Mouse (Mus musculus): ENCODE data around the gene 6030452D12Rik.

The 6030452D12Rik gene

DNA sequence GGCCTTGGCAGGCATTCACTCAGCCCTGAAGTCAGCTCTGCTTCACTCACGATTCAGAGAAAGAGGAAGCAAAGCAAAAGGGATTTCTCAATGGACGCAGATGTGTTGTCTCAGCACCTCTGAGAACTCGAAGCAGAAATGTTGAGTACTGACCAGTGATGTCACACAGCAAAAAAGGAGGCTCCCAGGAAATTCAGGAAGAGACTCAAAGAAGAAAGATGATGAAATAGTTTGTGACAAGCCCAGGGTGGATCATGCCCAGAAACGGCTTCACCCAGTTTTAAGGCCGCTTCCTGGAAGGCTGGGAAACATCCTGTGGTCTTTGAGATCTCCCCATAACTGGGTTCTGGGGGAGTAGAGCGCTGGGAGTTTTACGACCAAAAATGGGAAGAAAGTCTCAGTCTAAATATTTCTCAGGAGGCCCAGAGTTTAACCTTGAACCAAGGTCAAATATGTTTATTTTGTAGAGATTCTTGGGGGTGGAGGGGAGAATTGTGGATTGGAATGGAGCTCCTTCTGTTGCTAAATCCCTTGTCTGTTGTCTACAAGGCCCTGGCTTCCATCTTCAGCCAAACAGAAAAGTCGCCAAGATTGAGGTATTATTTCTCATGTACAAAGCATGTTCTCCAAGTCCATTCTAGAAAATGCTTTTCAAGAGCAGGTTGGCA is at the start of gene 6030452D12Rik:
Gene 6030452D12Rik, plus strand, starts transcription at position 505 of the 668 bp plus-strand sequence.
- DNase-seq (ENCODE audit: low spot score in 2 of 2): peak in 1 of 2 experiments; percentile 15

DNA sequence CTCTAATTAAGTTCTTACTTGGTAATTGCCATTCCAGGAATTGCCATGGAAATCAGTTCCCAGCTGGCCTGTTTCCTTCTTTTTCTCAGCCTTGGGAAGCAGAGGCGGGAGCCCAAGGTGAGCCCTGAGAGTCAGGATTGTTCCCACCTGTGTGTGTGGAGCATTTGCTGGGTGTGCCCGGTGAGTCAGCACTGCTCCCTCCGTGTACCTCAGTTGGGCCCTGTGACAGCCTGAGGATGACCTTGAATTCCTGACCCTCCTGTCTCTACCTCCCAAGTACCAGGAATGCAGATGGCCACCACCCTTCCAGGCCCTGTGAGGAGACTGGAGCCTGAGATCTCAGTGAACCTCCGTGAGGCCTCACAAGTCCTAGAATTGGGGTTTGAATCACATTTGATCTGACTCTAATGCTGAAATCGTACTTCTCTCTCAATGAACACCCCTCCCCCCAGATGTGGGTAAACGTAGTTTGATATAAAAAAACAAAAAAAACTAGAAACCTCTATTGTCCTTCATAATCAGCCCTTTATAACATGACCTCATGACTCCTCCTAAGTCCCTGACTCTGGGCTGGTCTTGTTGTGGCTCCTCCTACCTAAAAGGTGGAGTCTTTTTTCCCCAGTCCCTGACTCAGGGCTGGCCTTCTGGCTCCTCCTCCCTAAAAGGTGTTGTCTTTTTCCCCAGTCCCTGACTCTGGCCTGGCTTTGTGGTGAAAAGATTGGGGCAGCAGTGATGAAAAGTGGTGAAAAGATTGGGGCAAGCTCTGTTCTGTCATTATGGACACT is 48.8 kb upstream of the 6030452D12Rik start:
- DNase-seq (ENCODE audit: low spot score in 2 of 2): no peak

DNA sequence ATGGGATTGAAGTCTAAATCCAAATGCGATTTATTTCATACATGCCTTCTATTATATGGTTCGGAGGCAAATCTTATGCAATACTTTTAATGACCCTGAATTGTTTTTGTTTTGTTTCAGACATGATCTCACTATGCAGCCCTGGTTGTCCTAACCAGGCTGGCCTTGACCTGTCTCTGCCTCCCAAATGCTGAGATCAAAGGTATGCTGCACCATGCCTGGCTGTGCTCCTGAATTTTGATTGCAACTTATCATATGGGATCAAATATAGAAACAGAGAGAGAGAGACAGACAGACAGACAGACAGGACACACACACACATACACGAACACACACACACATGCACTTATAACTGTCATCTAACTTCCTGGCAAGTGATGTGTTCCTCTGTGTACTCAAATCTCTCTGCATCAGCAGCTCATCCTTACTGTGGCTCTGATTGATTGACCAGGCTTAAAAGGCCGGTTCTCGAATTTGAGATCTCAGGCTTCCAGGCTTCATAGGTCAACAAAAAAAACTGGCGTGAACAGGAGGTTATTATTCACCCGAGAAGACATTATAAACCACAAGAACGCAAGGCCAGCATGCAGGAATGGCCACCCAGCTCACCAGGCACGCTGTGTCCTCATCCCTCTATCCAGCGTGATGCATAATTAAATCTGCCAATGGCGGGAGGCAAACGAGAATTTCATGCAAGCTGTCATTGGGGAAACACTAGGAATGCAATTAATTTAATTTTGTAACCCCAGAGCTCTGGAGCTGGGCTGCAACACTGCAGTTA is 47.4 kb upstream of the 6030452D12Rik start:
- DNase-seq (ENCODE audit: low spot score in 2 of 2): no peak

DNA sequence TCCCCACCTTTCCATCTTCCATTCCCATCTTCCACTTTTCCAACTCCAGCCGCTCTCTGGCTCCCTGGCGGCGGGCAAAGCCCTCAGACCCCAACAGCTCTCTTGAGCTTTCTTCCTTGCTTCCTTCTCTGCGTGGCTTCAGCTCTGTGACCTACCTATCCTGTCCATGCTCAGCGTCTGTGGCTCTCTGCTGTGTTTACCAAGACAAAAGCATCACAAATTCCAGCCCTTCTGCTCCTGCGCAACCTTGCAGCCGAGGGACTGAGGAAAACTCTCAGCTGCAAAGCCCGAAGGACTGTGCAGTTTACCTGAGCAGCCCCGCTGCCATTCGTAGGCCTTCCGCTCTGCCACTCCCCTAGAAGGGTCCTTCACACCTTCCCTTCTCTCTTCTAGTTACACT is 46.3 kb upstream of the 6030452D12Rik start:
- DNase-seq (ENCODE audit: low spot score in 2 of 2): no peak

DNA sequence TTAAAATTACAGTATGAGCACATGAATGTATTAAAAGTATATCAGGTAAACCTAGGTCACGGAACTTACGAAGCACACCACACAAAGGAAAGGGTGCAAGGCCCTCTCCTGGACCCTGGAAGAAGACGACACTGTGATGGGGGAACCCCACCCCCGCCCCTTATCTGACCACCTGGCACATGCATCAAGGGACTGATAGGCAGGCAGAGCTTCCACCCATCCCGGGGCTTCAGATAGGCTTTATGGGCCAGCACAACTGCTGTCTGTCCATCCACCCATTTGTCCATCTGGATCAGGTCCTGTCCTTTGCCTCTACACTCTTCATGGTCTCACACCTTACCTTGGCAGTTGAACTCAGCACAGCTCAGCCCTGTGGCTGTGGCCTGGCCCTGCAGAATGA is 38.2 kb upstream of the 6030452D12Rik start:
- no peak for DNase-seq (ENCODE audit: low spot score in 2 of 2)

DNA sequence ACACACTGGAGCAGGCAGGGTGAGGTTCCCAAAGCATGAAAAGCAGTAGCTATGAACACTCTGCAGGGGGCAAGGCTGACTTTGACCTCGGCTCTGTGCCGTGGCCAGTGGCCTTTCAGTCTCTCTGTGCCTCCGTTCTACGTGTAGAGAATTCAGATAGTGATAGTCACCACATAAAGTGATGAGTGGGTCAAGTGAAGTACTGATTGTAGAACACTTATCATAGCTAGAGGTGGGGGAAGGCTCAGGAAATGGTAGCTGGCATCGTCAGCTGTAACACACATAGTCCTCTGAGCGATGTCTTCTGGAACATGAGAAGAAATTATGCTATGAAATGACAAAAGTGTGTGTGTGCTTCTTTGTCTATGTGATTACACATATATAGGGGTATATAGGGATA is 36.5 kb upstream of the 6030452D12Rik start:
- no peak for DNase-seq (ENCODE audit: low spot score in 2 of 2)

DNA sequence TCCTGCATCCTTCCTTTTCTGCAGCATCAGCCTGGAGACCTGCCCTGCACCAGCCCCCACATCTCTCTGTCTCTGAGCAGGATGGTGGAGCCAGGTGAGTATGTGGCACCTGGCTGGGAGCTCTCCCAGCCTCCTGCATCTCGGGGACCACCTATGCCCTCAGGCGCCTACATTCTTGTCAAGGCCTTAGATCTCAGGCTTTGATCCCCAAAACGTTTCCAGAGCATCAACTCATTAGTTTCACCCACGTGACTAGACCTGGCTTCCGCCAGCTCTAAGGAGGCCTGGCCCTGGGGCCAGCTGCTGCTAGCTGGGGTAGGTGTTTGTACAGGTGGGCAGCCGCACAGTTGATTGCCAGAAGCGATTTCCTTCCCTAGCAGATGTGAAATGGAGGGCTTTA is 30.8 kb upstream of the 6030452D12Rik start:
- no peak for DNase-seq (ENCODE audit: low spot score in 2 of 2)

DNA sequence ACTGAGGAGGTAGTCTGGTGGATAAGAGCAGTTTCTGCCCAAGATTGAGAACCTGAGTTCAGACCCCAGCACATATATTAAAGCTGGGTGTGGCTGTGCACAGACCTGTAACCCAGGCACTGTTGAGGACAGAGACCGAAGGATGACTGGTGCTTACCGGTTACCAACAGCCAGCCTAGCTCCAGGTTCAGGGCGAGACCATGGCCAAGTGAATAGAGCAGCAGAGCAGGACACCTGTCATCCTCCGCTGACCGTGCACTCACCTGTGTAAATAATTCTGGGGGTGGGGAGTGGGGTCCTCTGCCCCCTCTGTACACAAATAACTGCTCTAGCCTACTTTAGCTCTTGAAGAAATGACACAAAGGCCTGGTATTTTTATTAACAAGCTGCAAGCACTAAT is 26.3 kb upstream of the 6030452D12Rik start:
- no peak for DNase-seq (ENCODE audit: low spot score in 2 of 2)

DNA sequence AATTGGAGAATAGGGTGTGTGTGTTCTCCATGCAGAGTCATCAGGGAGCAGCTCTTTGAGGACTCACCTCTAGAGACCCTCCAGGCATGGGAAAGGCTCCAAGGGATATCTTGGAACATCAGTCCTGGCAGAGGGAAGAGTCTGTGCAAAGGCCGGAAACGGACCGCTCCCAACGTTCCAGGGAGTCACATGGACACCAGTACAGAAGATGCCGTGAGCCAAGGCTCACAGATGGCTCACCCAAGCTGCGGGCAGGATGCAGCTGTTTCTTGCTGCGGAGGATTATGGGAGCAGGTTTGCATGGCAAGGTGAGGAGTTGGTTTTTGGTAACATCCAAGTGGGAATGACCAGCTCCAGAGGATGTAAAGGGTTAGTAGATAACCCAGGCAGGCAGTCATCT is 3.9 kb downstream of the 6030452D12Rik start:
- no peak for DNase-seq (ENCODE audit: low spot score in 2 of 2)

DNA sequence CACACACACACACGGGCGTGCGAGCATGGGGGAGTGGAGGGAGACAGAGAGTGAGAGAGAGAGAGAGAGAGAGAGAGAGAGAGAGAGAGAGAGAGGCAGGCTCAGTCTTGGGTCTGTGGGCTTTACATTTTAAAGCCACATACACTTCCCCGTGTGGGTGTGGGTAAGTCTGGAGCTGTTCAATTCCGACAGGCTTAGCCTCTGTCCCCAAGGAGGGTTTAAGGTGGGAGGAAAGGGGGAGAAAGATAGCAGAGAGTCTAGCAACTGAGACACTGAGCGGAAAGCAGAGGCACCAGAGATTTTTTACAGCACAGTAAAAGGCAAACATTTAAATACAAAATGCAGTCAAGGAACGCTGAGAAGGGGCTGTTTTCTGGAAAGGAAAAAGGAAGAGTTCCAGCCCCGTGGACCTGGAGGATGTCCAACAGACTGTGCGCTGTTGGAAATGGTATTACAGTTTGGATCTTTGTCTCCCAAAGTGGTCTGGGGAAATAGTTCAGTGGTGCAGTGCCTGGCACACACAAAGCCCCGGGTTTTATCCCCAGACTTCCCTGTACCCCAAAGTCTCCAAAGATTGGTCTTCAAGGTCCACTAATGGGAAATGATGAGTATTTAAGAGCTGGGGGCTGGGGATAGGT is 5.1 kb downstream of the 6030452D12Rik start:
- DNase-seq (ENCODE audit: low spot score in 2 of 2): no peak

DNA sequence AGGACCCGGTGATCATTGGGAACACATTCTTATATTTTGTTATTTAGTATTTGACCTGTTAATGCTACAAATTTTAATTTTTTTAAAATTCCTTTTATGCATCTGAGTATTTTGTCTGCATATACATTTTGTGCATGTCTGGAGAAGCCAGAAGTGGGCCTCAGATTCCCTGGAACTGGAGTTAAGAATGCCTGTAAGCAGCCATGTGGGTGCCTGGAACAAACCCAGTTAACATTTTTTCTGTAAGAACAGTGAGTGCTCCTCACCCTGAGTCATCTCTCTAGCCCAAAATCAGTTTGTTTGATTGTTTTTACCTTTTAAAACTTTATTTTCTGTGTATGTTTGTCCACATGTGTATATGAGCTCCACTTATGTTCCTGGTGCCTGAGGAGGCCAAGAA is 5.8 kb downstream of the 6030452D12Rik start:
- DNase-seq (ENCODE audit: low spot score in 2 of 2): no peak

DNA sequence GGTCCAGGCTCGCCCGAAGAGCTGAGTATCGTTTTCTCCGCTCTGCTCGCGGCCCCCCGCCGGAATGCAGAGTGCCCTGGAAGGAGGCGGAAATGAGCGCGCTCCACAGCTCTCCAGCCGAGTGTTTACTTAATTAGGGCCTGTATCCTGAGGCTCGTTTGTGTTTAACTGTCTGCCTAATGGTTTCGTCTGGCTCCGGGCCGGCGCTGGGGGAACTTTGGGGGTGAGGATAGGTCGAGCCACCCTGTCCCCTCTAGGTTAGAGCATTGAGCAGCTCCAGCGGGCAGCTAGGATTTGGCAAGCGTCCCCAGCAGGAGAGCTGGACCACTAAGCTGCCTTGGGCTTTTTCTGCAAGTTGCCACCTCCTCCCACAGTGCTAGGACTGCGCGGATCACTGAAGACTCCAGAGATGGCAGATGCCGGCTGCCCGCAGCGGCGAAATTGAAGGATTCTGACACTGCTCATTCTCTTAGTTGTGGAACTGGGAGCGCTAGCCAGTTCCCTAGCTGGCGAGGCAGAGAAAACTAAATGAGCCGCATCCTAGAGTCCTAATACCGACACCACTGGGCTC is 7.5 kb downstream of the 6030452D12Rik start:
- no peak for DNase-seq (ENCODE audit: low spot score in 2 of 2)

DNA sequence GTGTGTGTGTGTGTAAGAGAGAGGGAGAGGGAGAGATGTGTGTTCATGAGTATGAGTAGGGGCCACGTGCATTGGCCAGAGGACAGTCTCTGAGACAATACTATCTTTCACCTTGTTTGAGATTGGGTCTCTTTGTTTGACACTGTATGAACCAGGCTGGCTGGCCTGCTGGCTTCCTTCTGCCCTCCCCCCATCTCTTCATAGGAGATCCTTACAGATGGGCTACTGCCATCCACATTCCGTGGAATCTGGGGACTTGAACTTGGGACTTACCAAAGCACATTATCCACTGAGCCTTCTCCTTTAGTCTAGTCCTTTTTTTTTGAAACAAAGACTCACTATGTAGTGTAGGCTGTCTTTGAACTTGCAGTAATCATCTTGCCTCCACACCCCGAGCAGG is 8.1 kb downstream of the 6030452D12Rik start:
- no peak for DNase-seq (ENCODE audit: low spot score in 2 of 2)

DNA sequence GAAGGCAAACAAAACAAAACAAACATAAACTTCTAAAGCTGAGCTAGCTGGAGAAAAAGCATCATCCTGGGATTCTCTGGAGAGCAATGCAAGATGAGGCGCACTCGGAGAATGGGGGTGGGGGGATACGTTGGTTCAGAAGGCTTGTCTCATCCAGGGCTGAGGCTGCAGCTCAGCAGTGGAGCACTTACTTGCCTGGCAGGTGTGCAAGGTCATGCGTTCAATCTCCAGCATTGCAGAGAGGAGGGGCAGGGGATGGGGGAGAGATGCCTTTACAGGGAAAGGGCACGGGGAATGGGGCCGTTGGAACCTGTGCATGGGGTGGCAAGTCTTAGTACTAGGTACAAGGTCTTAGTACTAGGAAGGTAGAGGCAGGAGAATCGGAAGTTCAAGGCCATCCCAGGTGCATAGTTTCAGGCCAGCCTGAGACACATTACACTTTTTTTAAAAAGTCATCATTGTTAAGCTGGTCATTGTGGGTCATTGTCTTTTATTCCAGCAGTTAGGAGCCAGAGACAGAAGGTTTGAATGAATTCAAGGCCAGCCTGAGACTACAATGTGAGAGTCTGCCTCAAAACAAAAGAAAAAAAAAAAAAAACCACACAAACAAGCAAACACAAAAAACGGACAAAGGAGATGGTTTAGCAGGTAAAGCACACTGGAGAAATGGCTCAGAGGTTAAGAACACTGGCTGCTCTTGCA is 8.9 kb downstream of the 6030452D12Rik start:
- DNase-seq (ENCODE audit: low spot score in 2 of 2): no peak

DNA sequence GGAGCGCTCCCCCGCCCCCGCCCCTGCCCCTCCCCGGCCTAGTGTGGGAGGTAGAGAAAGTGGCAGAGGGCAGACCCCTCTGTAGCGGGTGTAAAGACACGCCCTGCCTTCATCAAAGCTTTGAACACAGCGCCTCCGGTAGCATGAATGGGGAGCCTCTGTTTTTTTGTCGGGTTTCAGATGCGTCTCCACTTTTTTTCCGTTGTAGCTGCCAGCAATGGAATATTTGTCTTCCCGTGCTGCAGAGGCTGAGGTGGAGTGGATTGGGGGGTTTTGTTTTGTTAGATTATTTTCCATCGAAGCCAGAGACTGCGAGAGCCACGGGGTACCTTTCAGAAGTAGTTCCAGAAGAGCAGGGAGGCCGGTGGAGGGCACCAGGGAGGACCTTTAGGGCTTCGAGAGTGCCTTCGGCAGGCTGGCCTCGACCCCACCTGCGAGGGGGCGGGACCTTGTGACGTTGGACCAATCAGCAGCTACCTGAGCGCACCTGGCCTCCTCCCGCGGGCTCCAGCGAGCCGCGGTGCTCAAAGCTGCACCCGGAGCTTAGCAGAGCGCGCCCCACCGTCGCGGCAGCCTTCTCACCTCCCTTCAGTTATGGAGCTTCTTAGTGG is 10.1 kb downstream of the 6030452D12Rik start, which contains the start of gene Cdh3:
Gene Cdh3, plus strand, starts transcription at position 527 of the 611 bp plus-strand sequence.
- peak; percentile 79 to 81 for DNase-seq (ENCODE audit: low spot score in 2 of 2)

DNA sequence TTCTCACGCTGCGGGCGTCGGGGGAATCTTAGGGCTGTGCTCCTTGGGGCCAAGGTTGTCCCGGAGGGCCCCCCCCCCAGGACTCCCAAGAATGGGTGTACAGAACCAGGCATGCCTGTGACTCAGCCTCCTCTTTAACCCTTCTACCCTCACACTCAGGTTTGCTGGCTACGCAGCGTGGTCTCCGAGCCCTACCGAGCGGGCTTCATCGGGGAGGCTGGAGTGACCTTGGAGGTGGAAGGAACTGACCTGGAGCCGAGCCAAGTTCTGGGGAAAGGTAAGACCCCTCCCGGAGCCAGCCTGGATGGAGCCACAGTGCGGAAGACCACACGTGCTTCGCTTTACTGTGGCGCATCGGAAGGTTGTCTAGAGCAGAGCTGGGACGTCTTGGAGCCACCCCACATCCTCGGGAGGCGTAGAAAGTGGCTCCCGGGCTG is 10.8 kb downstream of the 6030452D12Rik start:
- no peak for DNase-seq (ENCODE audit: low spot score in 2 of 2)

DNA sequence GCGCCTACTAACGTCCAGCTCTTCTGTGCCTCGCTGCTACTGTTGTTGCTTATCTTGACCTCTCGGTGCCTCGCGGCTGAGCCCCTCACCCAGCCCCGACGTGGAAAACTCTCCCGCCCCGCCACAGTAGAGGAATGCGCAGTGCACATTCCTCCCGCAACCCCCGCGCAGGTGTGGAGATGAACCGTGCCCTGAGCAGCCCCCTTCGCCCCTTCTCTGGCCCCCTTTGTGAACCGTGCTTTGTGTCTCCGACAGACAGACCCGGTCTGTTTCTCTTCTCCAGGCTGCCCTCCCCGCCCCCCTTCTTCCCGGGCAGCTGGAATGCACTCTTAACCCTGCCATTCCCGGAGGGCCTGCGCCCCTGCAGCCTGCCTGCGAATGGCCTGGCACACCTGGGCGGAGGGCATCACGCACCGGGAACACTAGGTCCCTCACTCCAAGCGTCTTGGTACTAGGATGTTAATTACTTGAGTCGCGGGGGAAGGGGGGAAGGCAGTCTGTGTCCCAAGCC is 11.3 kb downstream of the 6030452D12Rik start:
- no peak for DNase-seq (ENCODE audit: low spot score in 2 of 2)

DNA sequence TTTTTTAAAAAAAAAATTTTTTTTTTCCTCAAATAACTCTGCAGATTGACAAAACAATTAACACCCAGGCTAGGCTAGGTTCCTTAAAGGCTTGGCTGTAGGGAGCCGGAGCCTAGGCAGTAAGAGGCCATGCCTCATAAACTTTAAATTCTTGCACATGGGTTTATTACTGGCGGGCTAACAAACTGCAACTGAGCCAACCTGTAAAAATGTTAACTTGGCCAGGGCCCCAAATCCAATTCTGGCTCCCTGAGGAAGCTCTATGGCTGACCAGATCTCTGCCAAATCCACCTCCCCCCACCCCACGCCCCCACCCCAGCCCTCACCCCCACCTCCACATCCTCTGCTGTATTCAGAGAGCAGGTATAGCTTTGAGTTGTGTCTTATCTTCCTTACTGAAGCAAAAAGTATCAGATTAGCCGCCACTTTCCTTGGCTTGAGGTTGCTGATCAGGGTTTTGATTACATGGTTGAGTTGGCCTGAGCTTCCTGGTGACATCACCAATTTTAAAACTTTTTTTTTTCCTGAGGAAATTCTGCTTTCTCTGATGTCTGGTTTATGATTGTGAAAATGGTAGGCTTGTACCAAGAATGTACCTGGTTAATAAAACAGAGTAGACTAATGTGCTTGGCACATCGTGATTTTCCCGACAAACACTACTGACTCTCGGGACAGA is 12.3 kb downstream of the 6030452D12Rik start:
- no peak for DNase-seq (ENCODE audit: low spot score in 2 of 2)

DNA sequence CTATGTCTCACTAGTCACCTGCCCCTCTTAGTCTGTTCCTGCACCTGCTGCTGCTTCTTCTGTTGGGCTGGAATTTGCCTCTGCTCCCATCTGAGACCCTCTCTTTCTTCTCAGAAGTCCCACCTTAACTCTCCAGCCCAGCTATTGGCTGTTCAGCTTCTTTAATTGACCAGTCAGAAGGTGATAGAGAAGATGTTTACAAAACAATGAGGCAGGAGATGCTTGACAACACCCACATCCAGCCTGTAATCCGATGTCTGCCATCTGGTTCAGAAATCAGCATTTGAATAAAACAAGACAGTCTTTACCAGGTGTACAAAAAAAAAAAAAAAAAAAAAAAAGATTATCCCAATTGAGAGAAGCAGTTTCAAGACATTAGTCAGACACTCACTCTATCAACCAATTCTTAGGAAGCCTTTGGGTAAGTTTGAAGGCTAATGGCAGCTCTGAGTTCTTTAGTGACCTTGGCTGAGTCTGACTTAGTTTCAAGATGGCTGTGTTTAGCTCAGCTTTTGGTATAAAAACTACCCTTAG is 15.7 kb downstream of the 6030452D12Rik start:
- DNase-seq (ENCODE audit: low spot score in 2 of 2): no peak
